Mouse (Mus musculus) CH12.LX (cell line): ENCODE data around the gene Acsbg1.

Experiments used
- CHD2 ChIP-seq: IDR thresholded peaks from 2 replicates; pipeline ENCODE4 v1.6.1; 2011; ENCODE audit warnings: low read length, improper control_type of control experiment
- CTCF ChIP-seq, 2 experiments: IDR thresholded peaks in 1 of 2; conservative IDR thresholded peaks in 1 of 2; 2 replicates each; pipeline ENCODE4 v1.5.1; 2011 to 2012; ENCODE audit warnings: low read depth in 2 of 2, low read length in 2 of 2, improper control_type of control experiment in 1 of 2, inconsistent platforms in 1 of 2, mild to moderate bottlenecking in 1 of 2, moderate library complexity in 1 of 2
- EP300 ChIP-seq: IDR thresholded peaks from 2 replicates; pipeline ENCODE4 v1.6.1; 2011; ENCODE audit warnings: low read length, improper control_type of control experiment
- JUND ChIP-seq: conservative IDR thresholded peaks from 2 replicates; pipeline ENCODE4 v1.6.1; 2011; ENCODE audit warnings: low read depth, low read length, improper control_type of control experiment
- POLR2A ChIP-seq: IDR thresholded peaks from 2 replicates; pipeline ENCODE4 v1.6.1; 2011; ENCODE audit warnings: low read depth, mild to moderate bottlenecking, improper control_type of control experiment, low read length
- POLR2AphosphoS2 ChIP-seq: IDR thresholded peaks from 2 replicates; pipeline ENCODE4 v1.6.1; 2011; ENCODE audit warnings: low read depth, low read length, improper control_type of control experiment
- SIN3A ChIP-seq: IDR thresholded peaks from 2 replicates; pipeline ENCODE4 v1.6.1; 2012; ENCODE audit warnings: low read length, improper control_type of control experiment, inconsistent platforms
- TBP ChIP-seq: conservative IDR thresholded peaks from 2 replicates; pipeline ENCODE4 v1.6.1; 2011; ENCODE audit warnings: low read depth, low read length, improper control_type of control experiment
- TCF12 ChIP-seq: IDR thresholded peaks from 2 replicates; pipeline ENCODE4 v1.6.1; 2014; ENCODE audit warnings: low read depth, mild to moderate bottlenecking, inconsistent platforms, low read length, improper control_type of control experiment
- USF1 ChIP-seq: IDR thresholded peaks from 2 replicates; pipeline ENCODE4 v1.6.1; 2014; ENCODE audit warnings: low read depth, mild to moderate bottlenecking, inconsistent platforms, low read length, improper control_type of control experiment
- ZMIZ1 ChIP-seq: IDR thresholded peaks from 2 replicates; pipeline ENCODE4 v1.6.1; 2012; ENCODE audit warnings: low read depth, mild to moderate bottlenecking, inconsistent platforms, low read length, improper control_type of control experiment

DNA sequence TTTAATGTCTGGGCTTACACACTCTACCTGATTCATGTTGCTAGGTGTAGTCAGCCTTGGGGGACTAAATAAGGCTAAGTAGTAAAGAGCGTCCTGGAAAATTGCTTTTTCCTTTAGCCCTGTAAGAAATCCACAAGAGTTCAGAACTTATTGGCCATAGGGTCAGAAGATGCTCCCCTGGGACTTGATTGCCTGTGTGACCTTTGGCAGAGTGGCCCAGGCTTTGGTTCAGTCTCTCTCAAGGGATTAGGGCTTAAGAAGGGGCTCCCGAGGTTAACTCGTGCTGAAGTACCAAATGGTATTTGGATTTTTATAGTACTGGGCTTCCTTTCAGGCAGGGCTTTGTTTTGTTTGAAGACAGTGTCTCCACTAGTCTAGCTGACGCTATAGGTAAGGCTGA is 73.8 kb downstream of the Acsbg1 start:
- TF ChIP-seq CTCF (conservative IDR thresholded peaks at IDR 0.05 in 1 of 2, IDR thresholded peaks at IDR 0.05 in 1 of 2; ENCODE audit: low read depth in 2 of 2, low read length in 2 of 2) = no peak
- no peak for TF ChIP-seq POLR2AphosphoS2
- no peak for TF ChIP-seq JUND
- TF ChIP-seq POLR2A = no peak
- no peak for TF ChIP-seq EP300
- TF ChIP-seq USF1 = no peak
- no peak for TF ChIP-seq TBP
- TF ChIP-seq CHD2 = no peak
- no peak for TF ChIP-seq ZMIZ1
- no peak for TF ChIP-seq SIN3A
- TF ChIP-seq TCF12 = no peak
